Mouse (Mus musculus): ENCODE results near the gene Asb18. TPM values are rescaled to one million over a fixed set of nuclear protein-coding genes. Genes with fewer than 3 reads are reported as not detected.

Asb18 gene
- polyA plus RNA-seq, 1 experiment from 2014 or later, result 0.04 TPM

GRCm38 (mm10) chr1:89998696-89999095 is 15.8 kb downstream of the Asb18 start:
- Histone ChIP-seq H3K4me3 (ENCODE audit: low read depth, low read length) (no peak overlapping the region), H3K9ac (ENCODE audit: low read length) (no peak overlapping the region), H3K4me1 (ENCODE audit: control insufficient read depth, insufficient read depth, low read length) (0 out of 2 replicates have a peak, but pooled peaks cover 2% of the 10 kb centered on the region), H3K9me3 (ENCODE audit: control insufficient read depth, low read length) (no peaks in the 10 kb centered on the region), H3K4me2 (ENCODE audit: low read depth, severe bottlenecking) (no peak overlapping the region), H3K27ac (replicated peaks; ENCODE audit: low read depth, low read length) (no peak overlapping the region), H3K36me3 (ENCODE audit: control insufficient read depth, insufficient read depth, low read length) (no peaks in the 10 kb centered on the region), H3K27me3 (ENCODE audit: control insufficient read depth, insufficient read depth, low read length) (peaks cover 9% of the 10 kb centered on the region)
- no peak for DNase-seq (ENCODE audit: low spot score)
- no peak for ATAC-seq (ENCODE audit: insufficient number of reproducible peaks, low FRiP score, low TSS enrichment, low read depth)
- 70% methylated on average over 2 of the region's 2 CpGs for WGBS

GRCm38 (mm10) chr1:89998076-89998475 is 16.4 kb downstream of the Asb18 start:
- Histone ChIP-seq H3K9me3 (ENCODE audit: control insufficient read depth, low read length) (no peaks in the 10 kb centered on the region), H3K27ac (replicated peaks; ENCODE audit: low read depth, low read length) (no peak overlapping the region), H3K9ac (ENCODE audit: low read length) (no peak overlapping the region), H3K4me3 (ENCODE audit: low read depth, low read length) (no peak overlapping the region), H3K4me1 (ENCODE audit: control insufficient read depth, insufficient read depth, low read length) (0 out of 2 replicates have a peak, but pooled peaks cover 2% of the 10 kb centered on the region), H3K4me2 (ENCODE audit: low read depth, severe bottlenecking) (no peak overlapping the region), H3K36me3 (ENCODE audit: control insufficient read depth, insufficient read depth, low read length) (no peaks in the 10 kb centered on the region), H3K27me3 (ENCODE audit: control insufficient read depth, insufficient read depth, low read length) (peaks cover 9% of the 10 kb centered on the region)
- ATAC-seq (ENCODE audit: insufficient number of reproducible peaks, low FRiP score, low TSS enrichment, low read depth) (no peak), DNase-seq (ENCODE audit: low spot score) (peak; percentile 28)
- 45% methylated on average over 7 of the region's 7 CpGs for WGBS

- Histone ChIP-seq H3K9ac (ENCODE audit: low read length) (no peak overlapping the region; the same call in 1 of the 2 replicates), H3K36me3 (ENCODE audit: control insufficient read depth, insufficient read depth, low read length) (no peaks in the 10 kb centered on the region), H3K4me3 (ENCODE audit: low read depth, low read length) (peak overlapping the region; percentile 14), H3K4me2 (ENCODE audit: low read depth, severe bottlenecking) (peak overlapping the region; percentile 33), H3K27ac (replicated peaks; ENCODE audit: low read depth, low read length) (no peak overlapping the region), H3K27me3 (ENCODE audit: control insufficient read depth, insufficient read depth, low read length) (peaks cover 25% of the 10 kb centered on the region), H3K9me3 (ENCODE audit: control insufficient read depth, low read length) (no peaks in the 10 kb centered on the region), H3K4me1 (ENCODE audit: control insufficient read depth, insufficient read depth, low read length) (peaks cover 6% of the 10 kb centered on the region; the same call in 1 of the 2 replicates)
- under 1% methylated on average over 25 of the region's 25 CpGs for WGBS
- ATAC-seq (ENCODE audit: insufficient number of reproducible peaks, low FRiP score, low TSS enrichment, low read depth), result no peak
- DNase-seq (ENCODE audit: low spot score), result peak; percentile 28
These were observed 22.2 kb downstream of the Asb18 start for GRCm38 (mm10) chr1:89992256-89992655.

- DNase-seq (ENCODE audit: low spot score), result no peak
- H3K27me3 ChIP-seq (ENCODE audit: control insufficient read depth, insufficient read depth, low read length), result no peaks in the 10 kb centered on the region
- H3K9me3 ChIP-seq (ENCODE audit: control insufficient read depth, low read length), result no peaks in the 10 kb centered on the region
- no peak overlapping the region for H3K27ac ChIP-seq (replicated peaks; ENCODE audit: low read depth, low read length)
- ATAC-seq (ENCODE audit: insufficient number of reproducible peaks, low FRiP score, low TSS enrichment, low read depth), result no peak
- no peaks in the 10 kb centered on the region for H3K4me1 ChIP-seq (ENCODE audit: control insufficient read depth, insufficient read depth, low read length)
- no peak overlapping the region for H3K4me2 ChIP-seq (ENCODE audit: low read depth, severe bottlenecking)
- WGBS, result 87% methylated on average over 8 of the region's 8 CpGs
- no peak overlapping the region for H3K9ac ChIP-seq (ENCODE audit: low read length)
- H3K36me3 ChIP-seq (ENCODE audit: control insufficient read depth, insufficient read depth, low read length), result no peaks in the 10 kb centered on the region
- H3K4me3 ChIP-seq (ENCODE audit: low read depth, low read length), result no peak overlapping the region
These were observed 37.2 kb downstream of the Asb18 start for GRCm38 (mm10) chr1:89977261-89977660.

- Histone ChIP-seq H3K27me3 (ENCODE audit: control insufficient read depth, insufficient read depth, low read length) (0 out of 2 replicates have a peak, but pooled peaks cover 3% of the 10 kb centered on the region), H3K9me3 (ENCODE audit: control insufficient read depth, low read length) (no peaks in the 10 kb centered on the region), H3K4me2 (ENCODE audit: low read depth, severe bottlenecking) (no peak overlapping the region), H3K36me3 (ENCODE audit: control insufficient read depth, insufficient read depth, low read length) (no peaks in the 10 kb centered on the region), H3K4me1 (ENCODE audit: control insufficient read depth, insufficient read depth, low read length) (no peaks in the 10 kb centered on the region), H3K27ac (replicated peaks; ENCODE audit: low read depth, low read length) (no peak overlapping the region), H3K9ac (ENCODE audit: low read length) (no peak overlapping the region), H3K4me3 (ENCODE audit: low read depth, low read length) (no peak overlapping the region)
- 79% methylated on average over 8 of the region's 8 CpGs for WGBS
- no peak for DNase-seq (ENCODE audit: low spot score)
- no peak for ATAC-seq (ENCODE audit: insufficient number of reproducible peaks, low FRiP score, low TSS enrichment, low read depth)
These were observed 38.1 kb downstream of the Asb18 start for GRCm38 (mm10) chr1:89976411-89976810.

- Histone ChIP-seq H3K36me3 (ENCODE audit: control insufficient read depth, insufficient read depth, low read length) (no peaks in the 10 kb centered on the region), H3K4me2 (ENCODE audit: low read depth, severe bottlenecking) (no peak overlapping the region), H3K4me3 (ENCODE audit: low read depth, low read length) (no peak overlapping the region), H3K27me3 (ENCODE audit: control insufficient read depth, insufficient read depth, low read length) (peaks cover 17% of the 10 kb centered on the region), H3K27ac (replicated peaks; ENCODE audit: low read depth, low read length) (no peak overlapping the region), H3K9ac (ENCODE audit: low read length) (no peak overlapping the region), H3K4me1 (ENCODE audit: control insufficient read depth, insufficient read depth, low read length) (no peaks in the 10 kb centered on the region), H3K9me3 (ENCODE audit: control insufficient read depth, low read length) (no peaks in the 10 kb centered on the region)
- DNase-seq (ENCODE audit: low spot score), result no peak
- no peak for ATAC-seq (ENCODE audit: insufficient number of reproducible peaks, low FRiP score, low TSS enrichment, low read depth)
- WGBS, result 72% methylated on average over 8 of the region's 8 CpGs
These were observed 39.9 kb downstream of the Asb18 start for GRCm38 (mm10) chr1:89974541-89974940.

GRCm38 (mm10) chr1:89971848-89972247 is 42.6 kb downstream of the Asb18 start:
- Histone ChIP-seq H3K9me3 (ENCODE audit: control insufficient read depth, low read length) (no peaks in the 10 kb centered on the region), H3K27ac (replicated peaks; ENCODE audit: low read depth, low read length) (no peak overlapping the region), H3K36me3 (ENCODE audit: control insufficient read depth, insufficient read depth, low read length) (no peaks in the 10 kb centered on the region), H3K4me1 (ENCODE audit: control insufficient read depth, insufficient read depth, low read length) (peaks cover 3% of the 10 kb centered on the region; the same call in 1 of the 2 replicates), H3K4me2 (ENCODE audit: low read depth, severe bottlenecking) (no peak overlapping the region), H3K4me3 (ENCODE audit: low read depth, low read length) (no peak overlapping the region), H3K27me3 (ENCODE audit: control insufficient read depth, insufficient read depth, low read length) (peaks cover 42% of the 10 kb centered on the region), H3K9ac (ENCODE audit: low read length) (no peak overlapping the region)
- ATAC-seq (ENCODE audit: insufficient number of reproducible peaks, low FRiP score, low TSS enrichment, low read depth) (no peak), DNase-seq (ENCODE audit: low spot score) (no peak)
- WGBS, result 50% methylated on average over 8 of the region's 8 CpGs

- WGBS, result 78% methylated on average over 4 of the region's 4 CpGs
- H3K4me1 ChIP-seq (ENCODE audit: control insufficient read depth, insufficient read depth, low read length), result peaks cover 3% of the 10 kb centered on the region; the same call in 1 of the 2 replicates
- H3K4me2 ChIP-seq (ENCODE audit: low read depth, severe bottlenecking), result no peak overlapping the region
- no peak overlapping the region for H3K4me3 ChIP-seq (ENCODE audit: low read depth, low read length)
- ATAC-seq (ENCODE audit: insufficient number of reproducible peaks, low FRiP score, low TSS enrichment, low read depth) (no peak), DNase-seq (ENCODE audit: low spot score) (no peak)
- peaks cover 42% of the 10 kb centered on the region for H3K27me3 ChIP-seq (ENCODE audit: control insufficient read depth, insufficient read depth, low read length)
- no peak overlapping the region for H3K9ac ChIP-seq (ENCODE audit: low read length)
- H3K27ac ChIP-seq (replicated peaks; ENCODE audit: low read depth, low read length), result no peak overlapping the region
- no peaks in the 10 kb centered on the region for H3K36me3 ChIP-seq (ENCODE audit: control insufficient read depth, insufficient read depth, low read length)
- no peaks in the 10 kb centered on the region for H3K9me3 ChIP-seq (ENCODE audit: control insufficient read depth, low read length)
These were observed 44.8 kb downstream of the Asb18 start for GRCm38 (mm10) chr1:89969714-89970110.

All from limb, embryonic 11.5 days (tissue).